Mouse (Mus musculus) urinary bladder, postnatal 4 days (tissue): Measurements from ENCODE around the gene Srgap2.

ENCODE experiments used
- DNase-seq, 2 experiments: peaks; one replicate each; pipeline ENCODE4 v3.0.0; 2021 to 2022; ENCODE audit warnings: low spot score in 2 of 2

Srgap2 gene

GRCm38 (mm10) chr1:131417821-131418660, 109.1 kb downstream of the Srgap2 start:
- DNase-seq, result no peak

- no peak for DNase-seq
Measured at GRCm38 (mm10) chr1:131417059-131417750, 109.9 kb downstream of the Srgap2 start.

GRCm38 (mm10) chr1:131403567-131403966, 123.6 kb downstream of the Srgap2 start:
- no peak for DNase-seq

DNA sequence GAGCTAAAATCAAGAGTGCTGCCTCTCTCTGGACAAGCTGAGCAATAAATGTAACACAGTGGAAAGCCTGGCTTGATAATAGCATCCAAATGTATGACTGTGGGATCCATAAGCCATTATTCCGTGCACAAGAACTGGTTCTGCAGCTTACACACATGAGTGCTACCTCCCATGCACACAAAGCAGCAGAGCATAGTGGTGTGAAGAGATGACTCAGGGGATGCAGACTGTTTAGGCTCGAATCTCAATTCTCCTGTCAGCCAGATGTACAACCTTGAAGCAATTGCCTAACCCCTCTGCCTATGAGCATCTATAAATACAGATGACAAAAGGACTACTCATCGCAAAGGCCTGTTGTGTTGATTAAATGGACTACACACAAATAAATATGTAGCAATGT, 126.3 kb downstream of the Srgap2 start:
- DNase-seq, result no peak

GRCm38 (mm10) chr1:131398181-131398580, 129.0 kb downstream of the Srgap2 start:
- no peak for DNase-seq

DNA sequence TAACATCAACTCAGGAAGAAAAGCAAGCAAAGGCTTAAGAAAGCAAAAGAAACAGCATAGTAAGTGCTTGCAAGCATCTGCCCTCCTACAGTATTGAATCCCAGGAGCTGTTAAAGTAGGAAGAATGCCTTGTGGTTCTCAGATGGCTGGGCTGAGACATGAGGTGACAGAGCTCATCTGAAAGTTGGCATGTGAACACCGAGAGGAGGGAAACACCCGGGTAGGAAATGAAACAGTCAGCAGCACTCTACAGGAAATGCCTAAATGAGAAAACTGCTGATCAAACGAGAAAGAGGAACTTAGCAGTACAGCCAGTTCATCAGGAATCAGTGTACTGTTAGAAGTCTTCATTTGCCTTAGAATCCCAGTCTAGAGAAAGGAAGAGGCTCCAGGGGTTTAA, 142.7 kb downstream of the Srgap2 start:
- DNase-seq, result no peak

- no peak for DNase-seq
Measured at GRCm38 (mm10) chr1:131382184-131382583, 145.0 kb downstream of the Srgap2 start.

- no peak for DNase-seq
Measured at GRCm38 (mm10) chr1:131380254-131380653, 146.9 kb downstream of the Srgap2 start.

DNA sequence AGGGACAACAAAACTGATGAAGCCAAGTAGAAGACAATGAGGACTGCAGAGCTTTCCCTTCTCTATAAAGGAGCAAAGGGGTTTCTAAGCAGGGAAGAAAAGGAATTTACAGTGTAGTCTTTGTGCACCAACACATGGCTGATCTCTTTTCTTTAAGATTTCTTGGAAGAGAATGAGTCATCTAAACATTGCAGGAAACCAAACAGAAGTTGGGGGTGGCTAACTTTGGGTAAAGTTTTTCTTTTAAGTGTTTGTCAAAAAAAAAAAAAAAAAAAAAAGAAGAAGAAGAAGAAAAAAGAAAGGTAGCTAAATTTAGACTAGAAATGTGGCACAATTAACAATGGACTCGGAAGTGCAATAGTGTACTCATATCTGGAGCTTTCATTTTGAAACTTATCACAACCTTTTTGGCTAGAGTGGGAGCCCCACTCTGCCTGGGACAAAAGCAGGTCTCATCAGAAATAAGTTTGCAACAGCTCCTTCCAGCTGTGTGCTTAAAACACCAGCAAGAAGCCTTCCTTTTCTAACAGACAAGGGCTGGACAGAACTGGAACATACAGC, 148.2 kb downstream of the Srgap2 start:
- DNase-seq, result no peak

DNA sequence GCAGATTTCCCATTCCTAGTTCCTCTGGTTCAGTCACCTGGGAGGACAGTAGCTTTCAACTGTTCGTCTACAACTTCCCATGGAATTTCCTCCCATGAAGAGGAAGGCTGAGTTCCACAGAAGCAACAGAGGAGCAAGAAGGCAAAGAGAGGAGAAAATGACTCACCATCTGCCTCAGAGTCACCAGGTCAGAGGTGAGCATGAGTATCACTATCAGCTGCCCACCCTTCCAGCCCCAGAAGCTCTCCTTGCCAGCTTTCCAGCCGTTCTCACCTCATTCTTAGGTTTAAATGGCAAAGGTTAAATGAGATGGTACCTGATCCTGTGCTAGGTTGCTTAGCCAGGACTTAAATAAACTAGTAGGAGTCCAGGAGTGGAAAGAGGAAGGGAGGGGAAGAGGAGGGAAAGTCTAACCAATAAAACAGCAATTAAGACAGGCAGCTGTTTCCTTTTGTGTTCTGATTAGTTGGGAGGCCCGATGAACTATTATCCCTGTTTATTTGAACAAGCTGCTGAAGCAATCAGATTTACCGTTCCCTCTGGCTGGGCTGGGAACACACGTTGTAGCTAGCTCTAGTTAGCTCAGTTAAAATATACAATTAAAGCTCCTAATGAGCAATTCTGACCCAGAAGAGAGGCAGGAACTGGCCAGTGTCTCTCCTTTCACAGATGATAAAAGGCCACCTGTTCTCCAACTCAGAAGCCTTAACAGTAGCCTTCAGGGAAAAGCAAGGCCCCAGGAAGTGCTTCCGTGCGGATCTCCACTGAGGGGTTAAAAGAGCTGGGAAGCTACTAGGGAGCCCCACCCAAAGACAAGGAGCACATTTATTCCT, 148.9 kb downstream of the Srgap2 start:
- no peak for DNase-seq

DNA sequence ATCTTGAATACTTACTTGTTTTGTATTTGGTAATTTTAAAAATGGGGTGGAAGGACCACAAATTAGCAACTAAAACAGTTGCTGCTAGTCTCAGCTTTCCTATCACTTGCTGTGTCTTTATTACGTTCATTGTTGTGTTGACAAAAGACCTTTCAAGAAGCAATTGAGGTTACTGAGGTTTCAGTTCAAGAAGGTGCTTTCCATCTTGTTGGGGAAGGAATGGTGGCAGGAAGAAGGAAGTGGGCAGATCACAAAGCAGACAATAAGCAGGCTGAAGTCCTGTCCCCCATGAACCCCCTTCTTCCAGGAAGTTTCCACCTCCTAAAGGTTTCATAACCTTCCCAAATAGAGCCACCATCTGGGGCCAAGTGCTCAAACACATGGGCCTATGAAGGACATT, 161.3 kb downstream of the Srgap2 start:
- DNase-seq, result no peak

- DNase-seq, result no peak
Measured at GRCm38 (mm10) chr1:131364432-131364831, 162.7 kb downstream of the Srgap2 start.

GRCm38 (mm10) chr1:131363887-131364286, 163.3 kb downstream of the Srgap2 start:
- no peak for DNase-seq

DNA sequence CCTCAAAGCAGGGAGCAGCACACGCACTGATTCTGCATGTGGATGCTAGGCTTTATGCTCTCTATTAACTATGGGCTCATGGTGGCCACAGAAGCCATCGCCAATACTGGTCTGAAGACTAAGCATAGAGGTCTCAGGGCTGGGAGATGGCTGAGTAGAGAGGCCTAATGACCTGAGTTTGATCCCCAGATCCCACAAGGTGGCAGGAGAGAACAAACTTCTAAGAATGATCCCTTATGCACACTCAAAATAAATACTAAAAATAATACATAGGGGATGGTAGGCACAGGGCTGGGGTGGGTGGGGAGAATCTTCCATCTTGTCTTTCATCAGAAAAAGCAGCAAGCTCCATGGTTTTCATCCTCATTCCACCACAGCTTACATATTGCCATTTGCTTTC, 165.1 kb downstream of the Srgap2 start:
- no peak for DNase-seq

DNA sequence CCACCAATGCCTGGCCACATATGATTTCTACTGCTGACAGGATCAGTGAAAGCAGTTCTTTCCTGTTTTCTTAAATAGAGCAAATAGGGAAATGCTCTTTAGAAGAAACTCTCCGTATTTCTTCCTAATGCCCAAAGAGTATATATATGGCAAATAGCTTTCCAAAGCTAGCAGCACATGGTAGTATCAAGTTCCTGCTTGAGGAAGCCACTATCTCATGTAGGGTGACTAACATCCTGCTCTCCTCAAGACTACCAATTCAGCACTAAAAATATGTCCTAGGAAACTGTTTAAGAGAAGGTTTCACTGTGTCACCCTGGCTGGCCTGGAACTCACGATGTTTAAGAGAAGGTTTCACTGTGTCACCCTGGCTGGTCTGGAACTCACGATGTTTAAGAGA, 166.4 kb downstream of the Srgap2 start:
- DNase-seq, result no peak

DNA sequence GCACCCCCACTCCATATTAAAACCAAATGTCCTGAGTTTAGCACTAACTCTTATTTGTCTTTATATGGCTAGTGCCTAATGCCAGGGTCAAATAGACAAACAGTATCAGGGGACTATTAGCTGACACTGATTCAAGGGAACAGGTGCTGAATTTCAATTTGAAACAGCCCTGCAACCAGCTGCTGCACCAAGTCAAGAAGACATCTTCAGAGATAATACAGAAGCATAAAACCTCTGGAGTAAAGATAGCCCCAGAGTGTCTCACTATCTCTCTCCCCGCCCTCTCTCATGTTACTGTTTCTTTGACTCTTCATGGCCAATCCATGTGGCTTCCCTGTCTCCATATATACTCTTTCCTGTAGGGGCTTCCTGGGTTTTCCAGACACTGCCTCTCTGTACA, 167.5 kb downstream of the Srgap2 start:
- DNase-seq, result no peak

DNA sequence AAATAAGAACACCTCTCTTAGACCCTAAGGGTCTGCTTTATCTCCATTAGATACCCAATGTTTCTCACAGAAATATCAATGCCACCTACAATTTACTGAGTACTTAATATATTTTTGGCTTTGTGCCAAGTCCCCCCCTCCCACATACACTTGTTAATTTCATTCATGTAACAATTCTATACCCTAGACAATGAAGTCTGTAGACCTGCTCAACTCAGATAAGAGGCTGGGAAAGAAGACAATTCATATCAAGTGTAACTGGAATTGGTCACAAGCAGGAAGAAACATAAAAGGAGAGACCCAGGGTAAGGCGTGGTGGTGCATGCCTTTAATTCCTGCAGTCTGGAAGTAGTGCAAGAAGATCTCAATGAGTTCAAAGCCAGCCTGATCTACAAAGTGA, 169.9 kb downstream of the Srgap2 start:
- no peak for DNase-seq

- DNase-seq, result no peak
Measured at GRCm38 (mm10) chr1:131351436-131351835, 175.7 kb downstream of the Srgap2 start.

GRCm38 (mm10) chr1:131349993-131350510, 177.1 kb downstream of the Srgap2 start:
- DNase-seq, result no peak

- DNase-seq, result no peak
Measured at GRCm38 (mm10) chr1:131347708-131348107, 179.4 kb downstream of the Srgap2 start.

- no peak for DNase-seq
Measured at GRCm38 (mm10) chr1:131346916-131347555, 180.1 kb downstream of the Srgap2 start.
